Mouse (Mus musculus) fibroblast of lung, adult 2 months (primary cell): Measurements from ENCODE around the gene Txlnb.
"Not testable (repeated sequence)": the region's sequence is repeated elsewhere in the genome, so short reads cannot be mapped to it uniquely, and the experiment has no call there.

Experiments used
- DNase-seq: peaks from one replicate; pipeline ENCODE4 v3.0.0-alpha.2; 2011; ENCODE audit warnings: low read depth

The Txlnb gene

GRCm38 (mm10) chr10:17795767-17796631, at the start of gene Txlnb:
Gene Txlnb (plus strand): TSS chr10:17796226.
- no peak for DNase-seq

- DNase-seq = no peak
These were observed 43.5 kb upstream of the Txlnb start for GRCm38 (mm10) chr10:17752478-17752877.

- no peak for DNase-seq
These were observed 36.3 kb upstream of the Txlnb start for GRCm38 (mm10) chr10:17759772-17760171.

GRCm38 (mm10) chr10:17760750-17761613, 35.0 kb upstream of the Txlnb start:
- DNase-seq = peak; percentile 38

- no peak for DNase-seq
These were observed 34.4 kb upstream of the Txlnb start for GRCm38 (mm10) chr10:17761652-17762051.

- DNase-seq = no peak
These were observed 33.1 kb upstream of the Txlnb start for GRCm38 (mm10) chr10:17762946-17763345.

- DNase-seq = no peak
These were observed 26.2 kb upstream of the Txlnb start for GRCm38 (mm10) chr10:17769856-17770255.

GRCm38 (mm10) chr10:17772364-17772763, 23.7 kb upstream of the Txlnb start:
- DNase-seq = no peak

- no peak for DNase-seq
These were observed 21.7 kb upstream of the Txlnb start for GRCm38 (mm10) chr10:17774366-17774765.

GRCm38 (mm10) chr10:17775079-17775478, 20.9 kb upstream of the Txlnb start:
- DNase-seq = no peak

GRCm38 (mm10) chr10:17776684-17777083, 19.3 kb upstream of the Txlnb start:
- not testable (repeated sequence) for DNase-seq

GRCm38 (mm10) chr10:17786771-17787170, 9.3 kb upstream of the Txlnb start:
- no peak for DNase-seq

- DNase-seq = no peak
These were observed 8.1 kb upstream of the Txlnb start for GRCm38 (mm10) chr10:17787938-17788337.

- no peak for DNase-seq
These were observed 7.7 kb upstream of the Txlnb start for GRCm38 (mm10) chr10:17788347-17788746.

GRCm38 (mm10) chr10:17793926-17794325, 2.1 kb upstream of the Txlnb start:
- DNase-seq = peak; percentile 47

GRCm38 (mm10) chr10:17794443-17794842, 1.6 kb upstream of the Txlnb start:
- no peak for DNase-seq

GRCm38 (mm10) chr10:17795227-17795626, 799 bp upstream of the Txlnb start:
- no peak for DNase-seq

GRCm38 (mm10) chr10:17796846-17797631, 1.0 kb downstream of the Txlnb start:
- DNase-seq = no peak

- DNase-seq = no peak
These were observed 1.7 kb downstream of the Txlnb start for GRCm38 (mm10) chr10:17797681-17798080.

GRCm38 (mm10) chr10:17801788-17802187, 5.8 kb downstream of the Txlnb start:
- no peak for DNase-seq

- no peak for DNase-seq
These were observed 12.5 kb downstream of the Txlnb start for GRCm38 (mm10) chr10:17808526-17808925.

GRCm38 (mm10) chr10:17815052-17815451, 19.0 kb downstream of the Txlnb start:
- no peak for DNase-seq
